Mouse (Mus musculus) bone marrow macrophage, adult 2 months (primary cell): ENCODE data around the gene Numbl.

Experiments used
- CTCF ChIP-seq: IDR thresholded peaks from 2 replicates; pipeline ENCODE4 v1.5.1; 2012; ENCODE audit warnings: low read depth, mild to moderate bottlenecking, low read length, moderate library complexity
- POLR2A ChIP-seq: IDR thresholded peaks from 2 replicates; pipeline ENCODE4 v1.6.1; 2012; ENCODE audit warnings: mild to moderate bottlenecking, low read depth, low read length, borderline replicate concordance

DNA sequence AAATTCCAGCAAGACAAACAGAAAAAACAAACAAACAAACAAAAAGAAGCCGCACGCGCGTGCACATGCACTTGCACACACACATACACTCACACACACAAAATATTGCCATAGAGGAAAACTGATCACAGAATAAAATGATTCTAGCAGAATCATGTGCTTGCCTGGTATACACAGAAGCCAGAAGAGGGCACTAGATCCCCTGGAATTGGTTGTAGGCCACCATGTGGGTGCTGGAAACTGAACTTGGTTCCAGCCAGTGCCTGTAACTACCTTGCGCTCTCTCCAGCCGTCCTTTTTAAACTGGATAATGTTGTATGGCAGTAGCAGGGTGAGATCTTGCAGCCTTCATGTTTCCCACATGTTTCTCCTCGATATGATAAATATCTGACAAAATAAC lies 30.5 kb downstream of the Numbl start:
- TF ChIP-seq POLR2A = no peak
- no peak for TF ChIP-seq CTCF
